Mouse (Mus musculus) hindbrain, embryonic 12.5 days (tissue): ENCODE results near the gene Rasl11a. TPM values are rescaled to one million over a fixed set of nuclear protein-coding genes. Genes with fewer than 3 reads are reported as not detected.
A peak's percentile ranks its signal among the peaks of the same experiment; 100 is the strongest.

Source experiments
- ATAC-seq: fragments of 200-750 bp; cut with Nextera tagmentation; 2 replicates; pipeline ENCODE4 v1.8.0; 2017; ENCODE audit warnings: moderate TSS enrichment; ENCODE audit not compliant: low FRiP score
- H3K27ac ChIP-seq: fragments of 300-500 bp; sonication (generic); 2 replicates; pipeline ENCODE4 v1.5.1; 2016; ENCODE audit warnings: mild to moderate bottlenecking
- H3K27me3 ChIP-seq: fragments of 300-500 bp; sonication (generic); 2 replicates; pipeline ENCODE4 v1.6.1; 2016; ENCODE audit warnings: mild to moderate bottlenecking
- H3K36me3 ChIP-seq: fragments of 300-500 bp; sonication (generic); 2 replicates; pipeline ENCODE4 v1.6.1; 2016; ENCODE audit warnings: mild to moderate bottlenecking
- H3K4me1 ChIP-seq: fragments of 300-500 bp; sonication (generic); 2 replicates; pipeline ENCODE4 v1.6.1; 2016
- H3K4me2 ChIP-seq: fragments of 300-500 bp; sonication (generic); replicated peaks from 2 replicates; pipeline ENCODE4 v1.6.1; 2016; ENCODE audit warnings: mild to moderate bottlenecking
- H3K4me3 ChIP-seq: fragments of 300-500 bp; sonication (generic); 2 replicates; pipeline ENCODE4 v1.5.1; 2016; ENCODE audit warnings: mild to moderate bottlenecking
- H3K9ac ChIP-seq: fragments of 300-500 bp; sonication (generic); 2 replicates; pipeline ENCODE4 v1.6.1; 2016; ENCODE audit warnings: mild to moderate bottlenecking, moderate library complexity
- H3K9me3 ChIP-seq: fragments of 300-500 bp; sonication (generic); replicated peaks from 2 replicates; pipeline ENCODE4 v1.6.1; 2016; ENCODE audit warnings: mild to moderate bottlenecking
- WGBS: fragments of 180-500 bp; shearing (Covaris S2); methylation state at CpG from one replicate; pipeline ENCODE4 v1.1.7; 2016; 5-methylcytosine and 5-hydroxymethylcytosine counted together
- polyA plus RNA-seq: library from polyadenylated mRNA; unstranded; fragments of >200 nt; fragmentation: Nextera tagmentation; extraction: Ambion mirVana; gene quantifications from 2 replicates; pipeline ENCODE4 v1.2.1, GENCODE M21; 2016

The Rasl11a gene
- 11.0 and 13.4 TPM in 2 replicates for polyA plus RNA-seq

- H3K36me3 ChIP-seq = no peaks in the 10 kb centered on the region
- H3K9me3 ChIP-seq = no peaks in the 10 kb centered on the region
- H3K9ac ChIP-seq = peak within 1 kb of the TSS; percentile 69
- under 1% methylated on average over 40 of the region's 40 CpGs for WGBS
- peak within 1 kb of the TSS; percentile 88 for H3K4me2 ChIP-seq
- H3K27me3 ChIP-seq = no peaks in the 10 kb centered on the region
- peak within 1 kb of the TSS; percentile 57 for H3K4me3 ChIP-seq
- peaks cover 12% of the 10 kb centered on the region for H3K4me1 ChIP-seq
- H3K27ac ChIP-seq = peak within 1 kb of the TSS; percentile 64
- peak; percentile 95 for ATAC-seq
These were observed at the start of gene Rasl11a for GRCm38 (mm10) chr5:146844945-146845365. Gene Rasl11a (plus strand): TSS chr5:146845071.

- Histone ChIP-seq H3K4me3 (no peak overlapping the region), H3K27ac (no peak overlapping the region), H3K9me3 (no peaks in the 10 kb centered on the region), H3K4me2 (no peak overlapping the region), H3K4me1 (peaks cover 27% of the 10 kb centered on the region), H3K36me3 (no peaks in the 10 kb centered on the region), H3K27me3 (no peaks in the 10 kb centered on the region), H3K9ac (no peak overlapping the region)
- no peak for ATAC-seq
- 75% methylated on average over 13 of the region's 13 CpGs for WGBS
These were observed 49.1 kb upstream of the Rasl11a start for GRCm38 (mm10) chr5:146795728-146796127.

GRCm38 (mm10) chr5:146798031-146798430 is 46.8 kb upstream of the Rasl11a start:
- no peak overlapping the region for H3K27ac ChIP-seq
- no peaks in the 10 kb centered on the region; the same call in 1 of the 2 replicates for H3K9me3 ChIP-seq
- no peaks in the 10 kb centered on the region for H3K36me3 ChIP-seq
- WGBS = 41% methylated on average over 9 of the region's 9 CpGs
- peaks cover 8% of the 10 kb centered on the region for H3K4me1 ChIP-seq
- no peak overlapping the region for H3K4me3 ChIP-seq
- no peaks in the 10 kb centered on the region for H3K27me3 ChIP-seq
- ATAC-seq = no peak
- no peak overlapping the region for H3K4me2 ChIP-seq
- no peak overlapping the region for H3K9ac ChIP-seq

- Histone ChIP-seq H3K9me3 (no peaks in the 10 kb centered on the region; the same call in 1 of the 2 replicates), H3K4me3 (no peak overlapping the region), H3K36me3 (no peaks in the 10 kb centered on the region), H3K4me2 (no peak overlapping the region), H3K9ac (no peak overlapping the region), H3K27ac (no peak overlapping the region), H3K27me3 (no peaks in the 10 kb centered on the region), H3K4me1 (no peaks in the 10 kb centered on the region)
- no peak for ATAC-seq
- WGBS = 80% methylated on average over 8 of the region's 8 CpGs
These were observed 38.9 kb upstream of the Rasl11a start for GRCm38 (mm10) chr5:146806004-146806430.

- Histone ChIP-seq H3K4me3 (no peak overlapping the region), H3K27me3 (no peaks in the 10 kb centered on the region), H3K9ac (no peak overlapping the region), H3K27ac (no peak overlapping the region), H3K36me3 (no peaks in the 10 kb centered on the region), H3K4me1 (no peaks in the 10 kb centered on the region), H3K4me2 (no peak overlapping the region), H3K9me3 (no peaks in the 10 kb centered on the region; the same call in 1 of the 2 replicates)
- WGBS = 66% methylated on average over 5 of the region's 5 CpGs
- no peak for ATAC-seq
These were observed 34.9 kb upstream of the Rasl11a start for GRCm38 (mm10) chr5:146809951-146810350.

- H3K9ac ChIP-seq = no peak overlapping the region
These were observed 32.0 kb upstream of the Rasl11a start for GRCm38 (mm10) chr5:146812866-146813265.

GRCm38 (mm10) chr5:146813421-146813820 is 31.4 kb upstream of the Rasl11a start:
- Histone ChIP-seq H3K27me3 (no peaks in the 10 kb centered on the region), H3K27ac (no peak overlapping the region), H3K36me3 (no peaks in the 10 kb centered on the region), H3K4me2 (no peak overlapping the region), H3K4me3 (no peak overlapping the region), H3K4me1 (no peaks in the 10 kb centered on the region), H3K9ac (no peak overlapping the region), H3K9me3 (no peaks in the 10 kb centered on the region; the same call in 1 of the 2 replicates)
- 83% methylated on average over 4 of the region's 4 CpGs for WGBS
- no peak for ATAC-seq

More at GRCm38 (mm10) chr5:146812866-146813265, 32.0 kb upstream of the Rasl11a start:
- WGBS = 88% methylated on average over 5 of the region's 5 CpGs
- no peak overlapping the region for H3K4me2 ChIP-seq
- no peaks in the 10 kb centered on the region for H3K4me1 ChIP-seq
- H3K27ac ChIP-seq = no peak overlapping the region
- no peaks in the 10 kb centered on the region; the same call in 1 of the 2 replicates for H3K9me3 ChIP-seq
- ATAC-seq = no peak
- no peak overlapping the region for H3K4me3 ChIP-seq
- no peaks in the 10 kb centered on the region for H3K27me3 ChIP-seq
- H3K36me3 ChIP-seq = no peaks in the 10 kb centered on the region

GRCm38 (mm10) chr5:146815394-146815793 is 29.5 kb upstream of the Rasl11a start:
- Histone ChIP-seq H3K4me3 (no peak overlapping the region), H3K9ac (no peak overlapping the region), H3K27ac (no peak overlapping the region), H3K4me1 (no peaks in the 10 kb centered on the region), H3K36me3 (no peaks in the 10 kb centered on the region), H3K27me3 (no peaks in the 10 kb centered on the region), H3K9me3 (no peaks in the 10 kb centered on the region; the same call in 1 of the 2 replicates), H3K4me2 (no peak overlapping the region)
- ATAC-seq = no peak
- 86% methylated on average over 4 of the region's 4 CpGs for WGBS

- H3K27ac ChIP-seq = no peak overlapping the region
- no peak overlapping the region for H3K9ac ChIP-seq
- no peaks in the 10 kb centered on the region for H3K4me1 ChIP-seq
- no peaks in the 10 kb centered on the region for H3K9me3 ChIP-seq
- H3K27me3 ChIP-seq = no peaks in the 10 kb centered on the region
- H3K4me2 ChIP-seq = no peak overlapping the region
- ATAC-seq = no peak
- no peak overlapping the region for H3K4me3 ChIP-seq
- 82% methylated on average over 8 of the region's 8 CpGs for WGBS
- H3K36me3 ChIP-seq = no peaks in the 10 kb centered on the region
These were observed 27.3 kb upstream of the Rasl11a start for GRCm38 (mm10) chr5:146817583-146817982.

GRCm38 (mm10) chr5:146818906-146819623 is 25.8 kb upstream of the Rasl11a start:
- Histone ChIP-seq H3K4me1 (no peaks in the 10 kb centered on the region), H3K27me3 (no peaks in the 10 kb centered on the region), H3K4me3 (no peak overlapping the region), H3K9me3 (no peaks in the 10 kb centered on the region), H3K36me3 (no peaks in the 10 kb centered on the region), H3K27ac (no peak overlapping the region), H3K9ac (no peak overlapping the region), H3K4me2 (no peak overlapping the region)
- no peak for ATAC-seq
- 83% methylated on average over 8 of the region's 8 CpGs for WGBS

GRCm38 (mm10) chr5:146823005-146823404 is 21.9 kb upstream of the Rasl11a start:
- ATAC-seq = no peak
- 82% methylated on average over 5 of the region's 5 CpGs for WGBS

GRCm38 (mm10) chr5:146829528-146829927 is 15.3 kb upstream of the Rasl11a start:
- no peak for ATAC-seq
- 48% methylated on average over 8 of the region's 8 CpGs for WGBS
- H3K27ac ChIP-seq = no peak overlapping the region
- peaks cover 16% of the 10 kb centered on the region for H3K4me1 ChIP-seq
- no peak overlapping the region for H3K9ac ChIP-seq
- no peak overlapping the region for H3K4me2 ChIP-seq
- H3K4me3 ChIP-seq = no peak overlapping the region
- no peaks in the 10 kb centered on the region for H3K9me3 ChIP-seq
- H3K36me3 ChIP-seq = peaks cover 2% of the 10 kb centered on the region
- no peaks in the 10 kb centered on the region for H3K27me3 ChIP-seq

More at GRCm38 (mm10) chr5:146823005-146823404, 21.9 kb upstream of the Rasl11a start:
- Histone ChIP-seq H3K4me1 (no peaks in the 10 kb centered on the region), H3K9me3 (no peaks in the 10 kb centered on the region), H3K27me3 (no peaks in the 10 kb centered on the region), H3K36me3 (no peaks in the 10 kb centered on the region), H3K4me3 (no peak overlapping the region), H3K9ac (no peak overlapping the region), H3K4me2 (no peak overlapping the region), H3K27ac (no peak overlapping the region)

- peak overlapping the region; percentile 56 for H3K9ac ChIP-seq
- no peaks in the 10 kb centered on the region for H3K9me3 ChIP-seq
- H3K4me2 ChIP-seq = peak overlapping the region; percentile 71
- peaks cover 31% of the 10 kb centered on the region for H3K36me3 ChIP-seq
- peak overlapping the region; percentile 85 for H3K27ac ChIP-seq
- no peak for ATAC-seq
- 55% methylated on average over 7 of the region's 7 CpGs for WGBS
- H3K4me3 ChIP-seq = peak overlapping the region; percentile 77
- H3K4me1 ChIP-seq = peaks cover 19% of the 10 kb centered on the region
- H3K27me3 ChIP-seq = no peaks in the 10 kb centered on the region
These were observed 12.5 kb upstream of the Rasl11a start for GRCm38 (mm10) chr5:146832435-146832768.
